Mouse (Mus musculus) liver, adult 2 months (tissue): ENCODE measurements around the gene Gusb.

Source experiments
- CTCF ChIP-seq: fragments of 200-500 bp; IDR thresholded peaks from 2 replicates; pipeline ENCODE4 v1.5.1; 2011; ENCODE audit warnings: low read depth, low read length, control low read depth
- POLR2A ChIP-seq: fragments of 200-500 bp; IDR thresholded peaks from 2 replicates; pipeline ENCODE4 v1.6.1; 2011; ENCODE audit warnings: low read length, control low read depth; ENCODE audit not compliant: insufficient read depth; ENCODE audit errors: extremely low read depth

DNA sequence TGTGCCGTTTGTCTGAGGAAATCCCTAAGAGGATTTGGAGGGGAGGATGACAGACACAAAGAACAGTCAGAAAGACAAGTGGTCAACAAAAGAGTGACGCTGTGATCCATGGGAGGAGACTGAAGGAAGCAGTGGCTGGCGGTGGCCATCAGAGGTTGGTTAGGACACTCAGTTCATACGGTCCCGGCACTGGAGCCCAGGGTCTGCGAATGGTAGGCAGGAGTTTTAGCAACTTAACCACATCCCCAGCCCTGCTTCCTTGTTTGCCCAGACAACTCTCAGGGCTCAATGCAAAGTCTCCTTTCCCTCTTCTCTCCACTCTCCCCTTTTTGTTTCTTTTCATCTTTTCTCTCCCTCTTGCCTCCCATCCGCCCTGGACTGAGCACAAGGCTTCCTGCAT, 43.3 kb upstream of the Gusb start:
- TF ChIP-seq CTCF: no peak
- TF ChIP-seq POLR2A: no peak
